Mouse (Mus musculus) kidney, embryonic 15.5 days (tissue): ENCODE data around the gene Cstb. TPM values are rescaled to one million over a fixed set of nuclear protein-coding genes. Genes with fewer than 3 reads are reported as not detected.

ENCODE experiments used
- ATAC-seq: fragments of 200-750 bp; cut with Nextera tagmentation; replicated peaks from 2 replicates; pipeline ENCODE4 v1.8.0; 2017; ENCODE audit warnings: moderate TSS enrichment; ENCODE audit not compliant: low FRiP score
- H3K27ac ChIP-seq: fragments of 300-500 bp; sonication (generic); 2 replicates; pipeline ENCODE4 v1.5.1; 2015; ENCODE audit warnings: mild to moderate bottlenecking, inconsistent platforms
- H3K27me3 ChIP-seq: fragments of 300-500 bp; sonication (generic); 2 replicates; pipeline ENCODE4 v1.6.1; 2015; ENCODE audit warnings: inconsistent platforms
- H3K36me3 ChIP-seq: fragments of 300-500 bp; sonication (generic); 2 replicates; pipeline ENCODE4 v1.6.1; 2015; ENCODE audit warnings: inconsistent platforms
- H3K4me1 ChIP-seq: fragments of 300-500 bp; sonication (generic); 2 replicates; pipeline ENCODE4 v1.6.1; 2015; ENCODE audit warnings: inconsistent platforms
- H3K4me2 ChIP-seq: fragments of 300-500 bp; sonication (generic); 2 replicates; pipeline ENCODE4 v1.6.1; 2015; ENCODE audit warnings: moderate library complexity, mild to moderate bottlenecking, inconsistent platforms
- H3K4me3 ChIP-seq: fragments of 300-500 bp; sonication (generic); replicated peaks from 2 replicates; pipeline ENCODE4 v1.5.1; 2015; ENCODE audit warnings: mild to moderate bottlenecking, inconsistent platforms
- H3K9ac ChIP-seq: fragments of 300-500 bp; sonication (generic); 2 replicates; pipeline ENCODE4 v1.6.1; 2015; ENCODE audit warnings: mild to moderate bottlenecking, inconsistent platforms
- H3K9me3 ChIP-seq: fragments of 300-500 bp; sonication (generic); replicated peaks from 2 replicates; pipeline ENCODE4 v1.6.1; 2016; ENCODE audit warnings: inconsistent platforms
- WGBS: fragments of 180-500 bp; shearing (Covaris S2); methylation state at CpG from one replicate; pipeline ENCODE4 v1.1.7; 2015; ENCODE audit warnings: mixed read lengths; 5-methylcytosine and 5-hydroxymethylcytosine counted together
- polyA plus RNA-seq: library from polyadenylated mRNA; unstranded; fragments of >200 nt; fragmentation: Nextera tagmentation; extraction: Ambion mirVana; gene quantifications from 2 replicates; pipeline ENCODE4 v1.2.1, GENCODE M21; 2015

Gene Cstb
- polyA plus RNA-seq, 1 experiment from 2014 or later, result 182 TPM

- Histone ChIP-seq H3K9ac (no peak overlapping the region), H3K4me1 (no peaks in the 10 kb centered on the region), H3K27me3 (no peaks in the 10 kb centered on the region), H3K27ac (no peak overlapping the region), H3K36me3 (peaks cover 70% of the 10 kb centered on the region), H3K4me2 (no peak overlapping the region), H3K4me3 (no peak overlapping the region), H3K9me3 (no peaks in the 10 kb centered on the region)
- WGBS, result 78% methylated on average over 3 of the region's 3 CpGs
- ATAC-seq, result no peak
Measured at GRCm38 (mm10) chr10:78447396-78447795, 21.9 kb downstream of the Cstb start.

- no peak for ATAC-seq
- Histone ChIP-seq H3K9ac (no peak overlapping the region), H3K27ac (no peak overlapping the region), H3K4me2 (no peak overlapping the region), H3K9me3 (no peaks in the 10 kb centered on the region), H3K4me1 (peaks cover 8% of the 10 kb centered on the region; the same call in 1 of the 2 replicates), H3K27me3 (no peaks in the 10 kb centered on the region), H3K4me3 (no peak overlapping the region), H3K36me3 (peaks cover 45% of the 10 kb centered on the region)
- WGBS, result 91% methylated on average over 5 of the region's 5 CpGs
Measured at GRCm38 (mm10) chr10:78450761-78451160, 25.3 kb downstream of the Cstb start.

- 48% methylated on average over 4 of the region's 4 CpGs for WGBS
- H3K4me3 ChIP-seq, result no peak overlapping the region
- ATAC-seq, result no peak
Measured at GRCm38 (mm10) chr10:78452641-78453040, 27.2 kb downstream of the Cstb start.

GRCm38 (mm10) chr10:78456696-78457095 is 31.2 kb downstream of the Cstb start:
- ATAC-seq, result no peak

More at GRCm38 (mm10) chr10:78452641-78453040, 27.2 kb downstream of the Cstb start:
- no peaks in the 10 kb centered on the region for H3K9me3 ChIP-seq
- H3K4me1 ChIP-seq, result peaks cover 11% of the 10 kb centered on the region
- H3K4me2 ChIP-seq, result no peak overlapping the region
- peaks cover 26% of the 10 kb centered on the region for H3K36me3 ChIP-seq
- no peak overlapping the region for H3K9ac ChIP-seq
- H3K27me3 ChIP-seq, result no peaks in the 10 kb centered on the region
- H3K27ac ChIP-seq, result no peak overlapping the region

GRCm38 (mm10) chr10:78457495-78458347 is 32.3 kb downstream of the Cstb start:
- H3K4me2 ChIP-seq, result peak overlapping the region; percentile 36
- 0 out of 2 replicates have a peak overlapping the region, but pooled peaks have one; percentile 3 for H3K4me3 ChIP-seq
- no peaks in the 10 kb centered on the region for H3K36me3 ChIP-seq
- no peaks in the 10 kb centered on the region for H3K27me3 ChIP-seq
- WGBS, result 19% methylated on average over 10 of the region's 10 CpGs
- 0 out of 2 replicates have a peak, but pooled peaks have one; percentile 31 for ATAC-seq
- H3K4me1 ChIP-seq, result peaks cover 39% of the 10 kb centered on the region
- H3K27ac ChIP-seq, result peak overlapping the region; percentile 37; the same call in 1 of the 2 replicates
- H3K9ac ChIP-seq, result no peak overlapping the region
- no peaks in the 10 kb centered on the region for H3K9me3 ChIP-seq

More at GRCm38 (mm10) chr10:78456696-78457095, 31.2 kb downstream of the Cstb start:
- no peak overlapping the region for H3K4me2 ChIP-seq
- H3K4me3 ChIP-seq, result no peak overlapping the region
- no peaks in the 10 kb centered on the region for H3K36me3 ChIP-seq
- H3K27me3 ChIP-seq, result no peaks in the 10 kb centered on the region
- no peak overlapping the region for H3K9ac ChIP-seq
- WGBS, result 92% methylated on average over 13 of the region's 13 CpGs
- H3K27ac ChIP-seq, result no peak overlapping the region
- H3K9me3 ChIP-seq, result no peaks in the 10 kb centered on the region
- H3K4me1 ChIP-seq, result peaks cover 36% of the 10 kb centered on the region

- H3K4me3 ChIP-seq, result no peak overlapping the region
- H3K36me3 ChIP-seq, result no peaks in the 10 kb centered on the region
- H3K27ac ChIP-seq, result 0 out of 2 replicates have a peak overlapping the region, but pooled peaks have one; percentile 34
- H3K9me3 ChIP-seq, result no peaks in the 10 kb centered on the region
- no peak overlapping the region for H3K9ac ChIP-seq
- peaks cover 42% of the 10 kb centered on the region for H3K4me1 ChIP-seq
- WGBS, result 71% methylated on average over 5 of the region's 5 CpGs
- no peak for ATAC-seq
- H3K4me2 ChIP-seq, result no peak overlapping the region
- H3K27me3 ChIP-seq, result no peaks in the 10 kb centered on the region
Measured at GRCm38 (mm10) chr10:78458348-78459111, 33.1 kb downstream of the Cstb start.

- H3K36me3 ChIP-seq, result no peaks in the 10 kb centered on the region
- no peak for ATAC-seq
- H3K9me3 ChIP-seq, result no peaks in the 10 kb centered on the region
- H3K4me3 ChIP-seq, result no peak overlapping the region
- H3K27me3 ChIP-seq, result no peaks in the 10 kb centered on the region
- H3K4me1 ChIP-seq, result peaks cover 52% of the 10 kb centered on the region
- H3K27ac ChIP-seq, result no peak overlapping the region
- peak overlapping the region; percentile 19 for H3K4me2 ChIP-seq
- H3K9ac ChIP-seq, result no peak overlapping the region
- WGBS, result 7% methylated on average over 5 of the region's 5 CpGs
Measured at GRCm38 (mm10) chr10:78460463-78460862, 35.0 kb downstream of the Cstb start.

- Histone ChIP-seq H3K4me2 (no peak overlapping the region), H3K9me3 (no peaks in the 10 kb centered on the region), H3K27ac (no peak overlapping the region), H3K36me3 (no peaks in the 10 kb centered on the region), H3K9ac (no peak overlapping the region), H3K4me3 (no peak overlapping the region), H3K4me1 (peaks cover 52% of the 10 kb centered on the region), H3K27me3 (no peaks in the 10 kb centered on the region)
- ATAC-seq, result no peak
- WGBS, result 77% methylated on average over 4 of the region's 4 CpGs
Measured at GRCm38 (mm10) chr10:78461767-78462166, 36.3 kb downstream of the Cstb start.

GRCm38 (mm10) chr10:78462945-78463768 is 37.7 kb downstream of the Cstb start:
- 82% methylated on average over 8 of the region's 8 CpGs for WGBS
- no peak for ATAC-seq

GRCm38 (mm10) chr10:78463769-78464167 is 38.3 kb downstream of the Cstb start:
- Histone ChIP-seq H3K4me2 (peak overlapping the region; percentile 100), H3K27ac (peak overlapping the region; percentile 32; the same call in 1 of the 2 replicates), H3K36me3 (no peaks in the 10 kb centered on the region), H3K4me3 (peak overlapping the region; percentile 67), H3K9ac (peak overlapping the region; percentile 69; the same call in 1 of the 2 replicates), H3K9me3 (no peaks in the 10 kb centered on the region), H3K27me3 (no peaks in the 10 kb centered on the region), H3K4me1 (peaks cover 40% of the 10 kb centered on the region)
- ATAC-seq, result no peak
- 75% methylated on average over 3 of the region's 3 CpGs for WGBS

More at GRCm38 (mm10) chr10:78462945-78463768, 37.7 kb downstream of the Cstb start:
- Histone ChIP-seq H3K9me3 (no peaks in the 10 kb centered on the region), H3K27me3 (no peaks in the 10 kb centered on the region), H3K27ac (peak overlapping the region; percentile 32; the same call in 1 of the 2 replicates), H3K4me1 (peaks cover 44% of the 10 kb centered on the region), H3K4me3 (peak overlapping the region; percentile 67), H3K36me3 (no peaks in the 10 kb centered on the region), H3K4me2 (peak overlapping the region; percentile 100), H3K9ac (0 out of 2 replicates have a peak overlapping the region, but pooled peaks have one; percentile 69)

- peak overlapping the region; percentile 69 for H3K9ac ChIP-seq
- H3K4me3 ChIP-seq, result peak overlapping the region; percentile 67
- H3K27me3 ChIP-seq, result no peaks in the 10 kb centered on the region
- no peaks in the 10 kb centered on the region for H3K36me3 ChIP-seq
- H3K4me2 ChIP-seq, result peak overlapping the region; percentile 100
- WGBS, result 2% methylated on average over 32 of the region's 32 CpGs
- peak overlapping the region; percentile 49 for H3K27ac ChIP-seq
- no peaks in the 10 kb centered on the region for H3K9me3 ChIP-seq
- peaks cover 40% of the 10 kb centered on the region for H3K4me1 ChIP-seq
- ATAC-seq, result peak; percentile 34
Measured at GRCm38 (mm10) chr10:78464201-78464791, 38.8 kb downstream of the Cstb start.
